Mouse (Mus musculus): ENCODE results near the gene Zfp385a. TPM values are rescaled to one million over a fixed set of nuclear protein-coding genes. Genes with fewer than 3 reads are reported as not detected.

Gene Zfp385a
- total and polyA plus RNA-seq, 2 experiments from 2014 or later: 5.5 to 7.9 TPM

DNA sequence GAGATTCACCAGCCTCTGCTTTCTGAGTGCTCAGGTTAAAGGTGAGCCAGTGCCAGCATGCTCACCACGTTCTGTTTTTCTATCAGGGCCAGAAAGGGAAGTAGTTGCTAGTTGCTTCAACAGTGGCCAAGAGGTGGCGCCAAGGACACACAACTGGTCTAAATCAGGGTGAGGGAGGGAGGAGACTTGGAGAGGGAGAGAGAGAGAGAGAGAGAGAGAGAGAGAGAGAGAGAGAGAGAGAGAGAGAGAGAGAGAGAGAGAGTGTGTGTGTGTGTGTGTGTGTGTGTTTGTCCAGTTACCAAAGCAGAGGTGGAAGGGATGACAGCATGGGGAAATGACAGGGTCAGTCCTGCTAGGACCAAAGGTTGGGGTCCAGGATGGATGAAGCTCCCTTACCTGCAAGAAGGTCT lies 7.4 kb upstream of the Zfp385a start:
- H3K4me3 ChIP-seq (ENCODE audit: low read depth, low read length): no peak overlapping the region
- H3K27ac ChIP-seq (ENCODE audit: low read depth): no peak overlapping the region
- H3K4me1 ChIP-seq (ENCODE audit: control insufficient read depth, insufficient read depth): no peaks in the 10 kb centered on the region
- ATAC-seq (ENCODE audit: insufficient read depth, low read depth): peak; percentile 44; the same call in 1 of the 2 replicates
- H3K36me3 ChIP-seq (replicated peaks; ENCODE audit: control insufficient read depth, insufficient read depth, low read length): peaks cover 88% of the 10 kb centered on the region
- H3K9me3 ChIP-seq (replicated peaks; ENCODE audit: control insufficient read depth, low read length): no peaks in the 10 kb centered on the region
- peak; percentile 82 for TF ChIP-seq CTCF (IDR thresholded peaks at IDR 0.05; ENCODE audit: low read depth)
- no peak for TF ChIP-seq EP300 (IDR thresholded peaks at IDR 0.05; ENCODE audit: low read depth)
- H3K4me2 ChIP-seq (ENCODE audit: low read depth, low read length): no peak overlapping the region
- H3K27me3 ChIP-seq (ENCODE audit: control insufficient read depth, insufficient read depth, low read length): no peaks in the 10 kb centered on the region
- H3K9ac ChIP-seq (replicated peaks; ENCODE audit: low read depth, low read length): no peak overlapping the region
- WGBS: 8% methylated on average over 2 of the region's 2 CpGs
- peak; percentile 88 for DNase-seq (ENCODE audit: low spot score)

GRCm38 (mm10) chr15:103345789-103346188 lies 5.9 kb upstream of the Zfp385a start:
- no peak for DNase-seq (ENCODE audit: low spot score)
- Histone ChIP-seq H3K27me3 (ENCODE audit: control insufficient read depth, insufficient read depth, low read length) (peaks cover 9% of the 10 kb centered on the region; the same call in 1 of the 2 replicates), H3K4me2 (ENCODE audit: low read depth, low read length) (no peak overlapping the region), H3K36me3 (replicated peaks; ENCODE audit: control insufficient read depth, insufficient read depth, low read length) (peaks cover 73% of the 10 kb centered on the region), H3K9me3 (replicated peaks; ENCODE audit: control insufficient read depth, low read length) (no peaks in the 10 kb centered on the region), H3K9ac (replicated peaks; ENCODE audit: low read depth, low read length) (no peak overlapping the region), H3K4me3 (ENCODE audit: low read depth, low read length) (no peak overlapping the region), H3K4me1 (ENCODE audit: control insufficient read depth, insufficient read depth) (no peaks in the 10 kb centered on the region), H3K27ac (ENCODE audit: low read depth) (no peak overlapping the region)
- ATAC-seq (ENCODE audit: insufficient read depth, low read depth): no peak
- WGBS: 81% methylated on average over 6 of the region's 6 CpGs
- TF ChIP-seq EP300 (IDR thresholded peaks at IDR 0.05; ENCODE audit: low read depth): no peak
- no peak for TF ChIP-seq CTCF (IDR thresholded peaks at IDR 0.05; ENCODE audit: low read depth)

GRCm38 (mm10) chr15:103343556-103343955 lies 3.7 kb upstream of the Zfp385a start:
- Histone ChIP-seq H3K4me2 (ENCODE audit: low read depth, low read length) (no peak overlapping the region), H3K36me3 (replicated peaks; ENCODE audit: control insufficient read depth, insufficient read depth, low read length) (peaks cover 51% of the 10 kb centered on the region), H3K27me3 (ENCODE audit: control insufficient read depth, insufficient read depth, low read length) (peaks cover 22% of the 10 kb centered on the region; the same call in 1 of the 2 replicates), H3K9ac (replicated peaks; ENCODE audit: low read depth, low read length) (no peak overlapping the region), H3K9me3 (replicated peaks; ENCODE audit: control insufficient read depth, low read length) (no peaks in the 10 kb centered on the region), H3K27ac (ENCODE audit: low read depth) (no peak overlapping the region), H3K4me1 (ENCODE audit: control insufficient read depth, insufficient read depth) (no peaks in the 10 kb centered on the region), H3K4me3 (ENCODE audit: low read depth, low read length) (no peak overlapping the region)
- DNase-seq (ENCODE audit: low spot score) (no peak), ATAC-seq (ENCODE audit: insufficient read depth, low read depth) (no peak)
- TF ChIP-seq EP300 (IDR thresholded peaks at IDR 0.05; ENCODE audit: low read depth): no peak
- TF ChIP-seq CTCF (IDR thresholded peaks at IDR 0.05; ENCODE audit: low read depth): 0 out of 2 replicates have a peak, but pooled peaks have one; percentile 8

- Histone ChIP-seq H3K36me3 (replicated peaks; ENCODE audit: control insufficient read depth, insufficient read depth, low read length) (peaks cover 45% of the 10 kb centered on the region), H3K4me2 (ENCODE audit: low read depth, low read length) (no peak overlapping the region), H3K27me3 (ENCODE audit: control insufficient read depth, insufficient read depth, low read length) (peaks cover 27% of the 10 kb centered on the region; the same call in 1 of the 2 replicates), H3K4me3 (ENCODE audit: low read depth, low read length) (no peak overlapping the region), H3K9me3 (replicated peaks; ENCODE audit: control insufficient read depth, low read length) (no peaks in the 10 kb centered on the region), H3K27ac (ENCODE audit: low read depth) (no peak overlapping the region), H3K9ac (replicated peaks; ENCODE audit: low read depth, low read length) (no peak overlapping the region), H3K4me1 (ENCODE audit: control insufficient read depth, insufficient read depth) (no peaks in the 10 kb centered on the region)
- DNase-seq (ENCODE audit: low spot score) (no peak), ATAC-seq (ENCODE audit: insufficient read depth, low read depth) (no peak)
- TF ChIP-seq CTCF (IDR thresholded peaks at IDR 0.05; ENCODE audit: low read depth): no peak
- TF ChIP-seq EP300 (IDR thresholded peaks at IDR 0.05; ENCODE audit: low read depth): no peak
- WGBS: 63% methylated on average over 2 of the region's 3 CpGs
Observed at GRCm38 (mm10) chr15:103343008-103343407, 3.1 kb upstream of the Zfp385a start.

- TF ChIP-seq EP300 (IDR thresholded peaks at IDR 0.05; ENCODE audit: low read depth) (no peak), CTCF (IDR thresholded peaks at IDR 0.05; ENCODE audit: low read depth) (peak; percentile 91)
- Histone ChIP-seq H3K9me3 (replicated peaks; ENCODE audit: control insufficient read depth, low read length) (no peaks in the 10 kb centered on the region), H3K27me3 (ENCODE audit: control insufficient read depth, insufficient read depth, low read length) (peaks cover 31% of the 10 kb centered on the region; the same call in 1 of the 2 replicates), H3K4me3 (ENCODE audit: low read depth, low read length) (no peak overlapping the region), H3K4me1 (ENCODE audit: control insufficient read depth, insufficient read depth) (no peaks in the 10 kb centered on the region), H3K36me3 (replicated peaks; ENCODE audit: control insufficient read depth, insufficient read depth, low read length) (peaks cover 39% of the 10 kb centered on the region), H3K27ac (ENCODE audit: low read depth) (no peak overlapping the region), H3K9ac (replicated peaks; ENCODE audit: low read depth, low read length) (no peak overlapping the region), H3K4me2 (ENCODE audit: low read depth, low read length) (no peak overlapping the region)
- DNase-seq (ENCODE audit: low spot score): no peak
- 17% methylated on average over 4 of the region's 4 CpGs for WGBS
- ATAC-seq (ENCODE audit: insufficient read depth, low read depth): peak; percentile 42
Observed at GRCm38 (mm10) chr15:103342415-103342814, 2.5 kb upstream of the Zfp385a start.

DNA sequence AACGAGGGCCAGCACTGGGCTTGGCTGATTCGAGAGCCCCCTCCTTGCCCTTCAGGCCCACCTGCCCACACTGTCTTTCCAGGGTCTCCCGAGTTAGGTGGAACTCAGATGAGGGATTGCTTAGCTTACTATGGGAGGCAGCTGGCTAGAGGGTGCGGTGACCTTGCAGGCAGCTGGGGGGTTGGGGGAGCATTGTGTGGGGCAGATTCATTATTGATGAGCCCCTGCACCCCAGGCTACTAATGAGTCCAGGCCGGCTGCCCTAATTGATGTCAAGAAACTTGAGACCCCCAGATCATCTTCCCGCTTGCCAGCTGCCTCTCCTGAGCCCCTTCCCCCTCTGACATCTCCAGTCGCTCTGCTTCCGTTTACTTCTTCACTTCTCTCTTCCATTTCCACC lies 1.7 kb upstream of the Zfp385a start:
- TF ChIP-seq EP300 (IDR thresholded peaks at IDR 0.05; ENCODE audit: low read depth): no peak
- no peak for TF ChIP-seq CTCF (IDR thresholded peaks at IDR 0.05; ENCODE audit: low read depth)
- H3K27ac ChIP-seq (ENCODE audit: low read depth): no peak overlapping the region
- no peak overlapping the region for H3K4me2 ChIP-seq (ENCODE audit: low read depth, low read length)
- ATAC-seq (ENCODE audit: insufficient read depth, low read depth) (no peak), DNase-seq (ENCODE audit: low spot score) (no peak)
- peaks cover 35% of the 10 kb centered on the region for H3K27me3 ChIP-seq (ENCODE audit: control insufficient read depth, insufficient read depth, low read length)
- no peak overlapping the region for H3K9ac ChIP-seq (replicated peaks; ENCODE audit: low read depth, low read length)
- H3K9me3 ChIP-seq (replicated peaks; ENCODE audit: control insufficient read depth, low read length): no peaks in the 10 kb centered on the region
- WGBS: 62% methylated on average over 8 of the region's 8 CpGs
- H3K4me1 ChIP-seq (ENCODE audit: control insufficient read depth, insufficient read depth): no peaks in the 10 kb centered on the region
- H3K36me3 ChIP-seq (replicated peaks; ENCODE audit: control insufficient read depth, insufficient read depth, low read length): peaks cover 33% of the 10 kb centered on the region
- H3K4me3 ChIP-seq (ENCODE audit: low read depth, low read length): no peak overlapping the region

Measured in heart, postnatal 0 days (tissue).